Mouse (Mus musculus) left cerebral cortex, postnatal 14 days (tissue): ENCODE results near the gene Coro1c. TPM values are rescaled to one million over a fixed set of nuclear protein-coding genes. Genes with fewer than 3 reads are reported as not detected.

Experiments used
- DNase-seq, 2 experiments: peaks; one replicate each; pipeline ENCODE4 v3.0.0; 2021 to 2022; ENCODE audit warnings: low spot score in 2 of 2, mixed read lengths in 1 of 2
- intact Hi-C: fragments of 180-260 bp; cut with DNase I; formaldehyde crosslinking; loops from one replicate; pipeline ENCODE4 v1.15.1; 2025
- total RNA-seq, 2 experiments: library from RNA; stranded (reverse); gene quantifications; 2 replicates each; pipeline ENCODE4 v1.2.3; 2021

The Coro1c gene
- total RNA-seq, 2 experiments from 2014 or later: 97.7 to 102 TPM

- intact Hi-C loops: loop anchor here (1.0 kb wide), 1 partner anchor 71 kb away; no protein-coding TSS in a partner anchor
Observed at GRCm38 (mm10) chr5:113844106-113844505, 64.5 kb downstream of the Coro1c start.

GRCm38 (mm10) chr5:113842906-113843305, 65.7 kb downstream of the Coro1c start:
- DNase-seq: no peak
- intact Hi-C loops: no loop called here

More at GRCm38 (mm10) chr5:113844106-113844505, 64.5 kb downstream of the Coro1c start:
- DNase-seq: no peak

DNA sequence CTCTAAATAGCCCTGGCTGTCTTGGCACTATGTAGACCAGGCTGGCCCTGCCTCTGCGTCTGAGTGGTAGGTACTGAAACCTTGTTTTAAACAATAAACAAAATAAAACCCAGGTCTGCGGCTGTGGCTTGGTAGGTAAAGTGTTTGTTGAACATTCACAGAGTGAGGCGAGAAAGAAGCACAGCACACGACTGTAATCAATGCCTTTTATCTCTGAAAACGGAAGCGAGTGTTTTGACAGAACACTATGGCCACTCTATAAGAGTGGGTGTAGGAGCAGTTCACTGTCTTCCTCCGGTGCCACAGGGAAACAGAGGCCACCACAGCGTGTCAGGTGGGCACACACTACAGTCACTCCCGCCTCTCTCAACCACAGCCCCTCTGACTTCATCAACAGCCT, 66.3 kb downstream of the Coro1c start:
- DNase-seq: no peak
- intact Hi-C loops: no loop called here

DNA sequence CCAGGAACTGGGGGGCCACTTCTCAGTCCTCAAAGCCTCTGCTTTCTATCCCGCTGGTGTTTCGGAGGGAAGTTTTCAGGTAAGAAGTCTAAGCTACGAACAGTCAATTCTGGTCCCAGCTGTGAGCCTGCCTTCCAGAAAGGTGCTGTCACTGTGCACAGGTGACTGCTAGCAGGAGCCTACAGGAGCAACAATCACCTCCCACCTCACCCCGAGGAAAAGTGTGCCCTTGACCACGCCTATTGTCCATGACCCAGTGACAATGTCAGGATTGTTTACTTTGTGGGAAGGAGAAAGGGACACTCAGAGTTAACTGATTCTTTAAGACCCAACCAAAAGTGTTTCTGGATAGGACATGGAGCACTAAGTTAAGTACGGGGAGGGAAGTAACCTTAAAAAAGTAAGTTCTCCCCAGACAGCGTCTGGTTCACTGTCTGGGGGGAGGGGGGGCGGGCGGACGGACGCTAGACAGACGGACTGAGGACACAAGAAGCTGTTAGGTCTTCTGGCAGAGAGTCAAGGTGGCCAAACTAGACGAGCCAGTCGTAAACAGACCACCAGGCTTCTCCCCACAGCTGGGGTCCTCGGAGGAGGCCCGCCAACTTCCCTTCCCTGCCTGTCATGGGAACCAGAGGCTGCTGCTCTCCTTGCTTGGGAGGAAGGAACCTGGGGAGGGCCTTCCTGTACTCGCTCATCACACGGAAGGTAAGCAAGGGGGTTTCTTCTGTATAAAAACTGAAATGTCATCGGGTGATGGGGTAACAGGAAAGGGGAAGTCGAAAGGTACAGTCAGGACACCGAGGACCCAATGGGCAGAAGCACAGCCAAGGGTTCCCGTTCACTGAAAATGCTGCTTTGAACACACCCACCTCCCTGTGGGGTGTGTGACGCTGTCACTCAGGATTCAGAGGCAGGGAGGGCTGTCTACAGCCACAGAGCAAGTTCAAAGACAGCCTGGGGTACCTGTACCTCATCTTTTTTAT, 67.0 kb downstream of the Coro1c start:
- DNase-seq: no peak
- intact Hi-C loops: no loop called here

DNA sequence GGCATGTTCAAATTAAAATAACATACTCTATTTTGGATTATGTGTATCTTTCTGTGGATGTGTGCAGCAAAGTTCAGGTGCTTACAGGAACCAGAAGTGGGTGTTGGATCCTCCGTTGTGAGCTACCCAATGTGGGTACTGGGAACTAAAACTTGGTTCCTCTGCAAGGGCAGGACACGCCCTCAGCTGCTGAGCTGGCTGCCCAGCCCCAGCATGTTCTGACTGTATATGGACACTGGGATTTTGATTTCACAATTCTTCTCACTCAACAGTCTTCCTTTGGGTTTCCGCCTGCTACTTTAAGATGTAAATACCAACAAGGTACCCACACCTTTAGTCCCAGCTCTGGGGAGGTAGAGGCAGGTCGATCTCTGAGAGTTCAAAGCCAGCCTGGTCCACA, 68.1 kb downstream of the Coro1c start:
- intact Hi-C loops: no loop called here

DNA sequence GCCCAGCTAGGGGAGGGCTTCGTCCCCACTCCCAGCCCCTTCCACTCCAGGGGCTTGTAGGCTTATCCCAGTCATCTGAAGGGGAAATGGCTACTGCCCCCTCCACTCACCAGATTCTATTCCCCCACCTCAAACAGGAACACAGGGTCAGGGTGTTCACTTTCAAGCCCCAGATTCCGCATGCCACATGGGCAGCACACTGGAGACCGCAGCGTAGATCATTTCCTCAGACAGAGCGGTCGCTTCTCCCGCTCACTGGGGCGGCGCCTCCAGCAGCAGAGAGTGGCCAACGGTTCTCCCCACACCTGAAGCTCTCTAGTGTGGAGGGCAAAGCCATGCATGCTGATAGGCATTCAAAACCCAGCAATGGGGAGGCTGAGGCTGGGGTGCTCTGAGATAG, 71.6 kb downstream of the Coro1c start:
- DNase-seq: no peak
- intact Hi-C loops: no loop called here

More for the DNA sequence above, 68.1 kb downstream of the Coro1c start:
- no peak for DNase-seq

- intact Hi-C loops: no loop called here
- DNase-seq: no peak
Observed at GRCm38 (mm10) chr5:113833316-113833947, 75.1 kb downstream of the Coro1c start.

- intact Hi-C loops: no loop called here
- peak in 1 of 2 experiments; percentile 42 for DNase-seq
Observed at GRCm38 (mm10) chr5:113832490-113832901, 76.1 kb downstream of the Coro1c start, which contains the start of gene Selplg. Selplg (minus strand) TSS chr5:113832644.

GRCm38 (mm10) chr5:113831741-113832140, 76.8 kb downstream of the Coro1c start:
- intact Hi-C loops: no loop called here
- no peak for DNase-seq

DNA sequence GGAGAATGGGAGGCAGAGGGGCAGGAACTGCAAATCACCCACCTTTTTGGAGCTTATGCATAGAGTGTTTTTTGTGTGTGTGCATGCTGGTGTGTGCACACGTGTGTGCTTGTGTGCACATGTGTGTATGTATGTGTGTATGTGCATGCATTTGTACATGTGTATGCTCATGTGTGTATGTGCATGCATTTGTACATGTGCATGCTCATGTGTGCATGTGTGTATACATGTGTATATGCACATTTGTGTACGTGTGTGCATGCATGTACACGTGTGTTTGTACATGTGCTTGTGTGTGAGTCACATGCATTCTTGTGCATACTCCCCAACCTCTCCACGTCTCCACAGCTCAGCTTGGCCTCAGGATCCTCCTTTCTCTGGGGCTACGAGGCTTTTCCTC, 77.8 kb downstream of the Coro1c start:
- DNase-seq: no peak
- intact Hi-C loops: no loop called here

- intact Hi-C loops: no loop called here
- DNase-seq: peak in 1 of 2 experiments; percentile 46
Observed at GRCm38 (mm10) chr5:113830292-113830643, 78.3 kb downstream of the Coro1c start.

GRCm38 (mm10) chr5:113829566-113830291, 78.8 kb downstream of the Coro1c start:
- intact Hi-C loops: no loop called here
- DNase-seq: no peak

DNA sequence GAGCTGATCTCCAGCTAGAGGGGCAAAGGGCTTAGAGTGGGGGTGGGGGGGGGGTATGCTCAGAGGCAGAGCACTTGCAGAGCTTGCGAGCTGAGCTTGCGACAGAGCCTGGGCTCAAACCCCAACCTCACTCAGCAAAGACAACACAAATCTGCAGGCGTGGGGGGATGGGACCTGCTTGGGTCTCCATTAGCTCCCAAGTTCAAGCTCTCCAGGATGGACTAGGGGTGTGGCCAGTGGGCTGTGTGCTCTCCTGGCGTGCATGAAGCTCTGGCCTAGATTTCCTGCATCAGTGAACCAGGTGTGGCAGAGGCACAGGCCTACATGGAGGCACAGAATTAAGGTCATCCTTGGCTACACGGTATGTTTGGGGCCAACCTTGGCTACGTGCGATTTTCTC, 80.1 kb downstream of the Coro1c start:
- DNase-seq: no peak
- intact Hi-C loops: no loop called here

- DNase-seq: no peak
- intact Hi-C loops: no loop called here
Observed at GRCm38 (mm10) chr5:113827991-113828411, 80.6 kb downstream of the Coro1c start.

DNA sequence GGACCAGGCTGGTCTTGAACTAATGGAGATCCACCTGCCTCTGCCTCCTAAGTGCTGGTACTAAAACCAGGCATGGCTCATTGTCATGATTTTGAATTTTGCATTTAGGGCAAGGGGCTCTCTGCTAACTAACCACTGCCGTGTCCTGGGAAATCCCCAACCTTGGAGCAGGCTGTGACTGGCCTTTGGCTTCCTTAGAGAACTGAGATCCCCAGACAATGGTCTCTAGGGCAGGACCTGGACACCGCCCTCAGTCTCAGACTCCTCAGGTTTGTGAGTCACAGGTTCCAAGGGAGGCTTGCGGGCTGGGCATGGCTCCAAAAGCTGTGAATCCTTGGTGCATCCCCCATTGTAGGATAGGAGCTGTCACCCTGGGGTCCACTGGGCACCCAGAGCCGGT, 81.9 kb downstream of the Coro1c start:
- DNase-seq: no peak
- intact Hi-C loops: no loop called here

DNA sequence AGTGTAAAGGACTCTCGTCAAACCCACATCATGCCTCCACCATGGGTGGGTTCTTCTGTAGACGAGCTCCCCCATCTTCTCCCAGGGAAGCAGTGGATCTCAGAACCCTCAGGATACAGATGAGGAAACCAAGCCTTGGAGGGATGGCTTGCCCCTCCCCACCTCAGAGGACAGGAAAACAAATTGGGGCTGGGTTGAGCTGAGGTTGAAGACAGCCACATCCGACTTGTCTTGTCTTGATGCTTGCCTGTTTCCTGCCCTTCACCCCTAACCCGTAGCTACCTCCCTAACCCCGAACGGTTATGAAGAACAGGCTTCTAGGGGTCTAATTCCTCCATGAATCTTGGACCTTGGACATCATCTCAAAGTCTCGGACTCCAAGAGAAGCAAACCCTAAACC, 83.0 kb downstream of the Coro1c start:
- intact Hi-C loops: no loop called here
- DNase-seq: no peak

GRCm38 (mm10) chr5:113824228-113824627, 84.3 kb downstream of the Coro1c start:
- intact Hi-C loops: no loop called here
- DNase-seq: no peak

- peak in 1 of 2 experiments; percentile 31 for DNase-seq
- intact Hi-C loops: no loop called here
Observed at GRCm38 (mm10) chr5:113818572-113818971, 90.0 kb downstream of the Coro1c start.

DNA sequence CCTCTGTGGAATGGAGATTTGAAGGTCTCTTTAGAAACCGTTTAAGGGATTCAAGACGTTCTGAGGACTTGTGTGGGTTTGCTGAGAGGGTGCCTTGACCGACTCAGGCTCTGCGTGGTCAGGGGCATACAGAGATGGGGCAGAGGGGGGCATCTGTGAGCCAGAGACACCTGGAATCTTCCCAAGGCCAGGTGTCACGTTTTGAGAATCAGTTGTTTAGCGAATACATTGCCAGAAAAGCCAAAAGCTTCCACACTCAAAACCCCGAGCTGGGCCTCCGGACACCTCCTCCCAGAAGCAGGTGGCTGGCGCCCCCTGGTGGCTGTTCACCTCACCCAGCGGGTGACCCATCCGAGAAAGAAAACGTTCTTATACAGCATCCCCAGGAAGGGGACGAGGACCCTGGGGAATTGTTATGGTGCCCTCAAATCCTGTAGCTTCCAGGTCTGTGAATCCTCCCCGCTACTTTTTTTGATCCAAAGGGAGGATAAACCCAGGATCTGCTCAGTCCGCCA, 92.9 kb downstream of the Coro1c start:
- DNase-seq: peak; percentile 40 to 67
- intact Hi-C loops: loop anchor here (1.0 kb wide), 1 partner anchor 42 kb away; no protein-coding TSS in a partner anchor

DNA sequence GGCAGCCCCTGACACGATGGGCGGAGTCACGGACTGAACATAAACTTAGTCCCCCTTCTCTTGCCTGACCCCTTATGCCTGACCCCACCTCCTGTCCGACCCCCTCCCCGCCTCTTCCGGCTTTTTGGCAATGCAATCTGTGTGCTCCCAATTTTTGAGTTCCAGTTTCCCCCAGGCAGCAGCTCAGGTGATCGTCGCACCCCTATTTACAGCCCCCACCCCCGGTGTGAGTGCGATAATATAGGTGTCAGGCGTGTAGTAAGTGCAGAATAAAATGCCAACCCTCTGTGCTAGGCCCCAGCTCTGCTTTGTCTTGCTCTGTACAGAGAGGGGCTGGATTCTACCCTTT, 93.5 kb downstream of the Coro1c start:
- intact Hi-C loops: loop anchor here (1.0 kb wide), 1 partner anchor 42 kb away; no protein-coding TSS in a partner anchor
- DNase-seq: no peak
